Mouse (Mus musculus) hindbrain, embryonic 10.5 days (tissue): ENCODE results near the gene Tmem143. TPM values are rescaled to one million over a fixed set of nuclear protein-coding genes. Genes with fewer than 3 reads are reported as not detected.
"Not testable (repeated sequence)": the region's sequence is repeated elsewhere in the genome, so short reads cannot be mapped to it uniquely, and the experiment has no call there.

Experiments used
- DNase-seq: peaks from one replicate; pipeline ENCODE4 v3.0.0-alpha.2; 2017; ENCODE audit warnings: low spot score
- H3K27ac ChIP-seq: fragments of 300-500 bp; sonication (generic); 2 replicates; pipeline ENCODE4 v1.5.1; 2016; ENCODE audit warnings: mild to moderate bottlenecking, moderate library complexity
- H3K27me3 ChIP-seq: fragments of 300-500 bp; sonication (generic); 2 replicates; pipeline ENCODE4 v1.6.1; 2016; ENCODE audit warnings: mild to moderate bottlenecking; ENCODE audit not compliant: poor library complexity, insufficient read depth, severe bottlenecking
- H3K36me3 ChIP-seq: fragments of 300-500 bp; sonication (generic); 2 replicates; pipeline ENCODE4 v1.6.1; 2016; ENCODE audit warnings: mild to moderate bottlenecking, moderate library complexity
- H3K4me1 ChIP-seq: fragments of 300-500 bp; sonication (generic); replicated peaks from 2 replicates; pipeline ENCODE4 v1.6.1; 2016; ENCODE audit warnings: mild to moderate bottlenecking
- H3K4me3 ChIP-seq: fragments of 300-500 bp; sonication (generic); 2 replicates; pipeline ENCODE4 v1.5.1; 2016; ENCODE audit warnings: mild to moderate bottlenecking, moderate library complexity
- H3K9me3 ChIP-seq: fragments of 300-500 bp; sonication (generic); 2 replicates; pipeline ENCODE4 v1.6.1; 2016; ENCODE audit warnings: mild to moderate bottlenecking, moderate library complexity
- WGBS: fragments of 180-500 bp; shearing (Covaris S2); methylation state at CpG from one replicate; pipeline ENCODE4 v1.1.7; 2016; 5-methylcytosine and 5-hydroxymethylcytosine counted together
- polyA plus RNA-seq: library from polyadenylated mRNA; unstranded; fragments of >200 nt; fragmentation: Nextera tagmentation; extraction: Ambion mirVana; gene quantifications from 2 replicates; pipeline ENCODE4 v1.2.1, GENCODE M21; 2016

Gene Tmem143
- polyA plus RNA-seq, 1 experiment from 2014 or later = 4.8 TPM

GRCm38 (mm10) chr7:45869787-45870186 is 27.0 kb upstream of the Tmem143 start:
- DNase-seq = no peak
- H3K36me3 ChIP-seq = peaks cover 10% of the 10 kb centered on the region
- peak overlapping the region; percentile 69 for H3K27ac ChIP-seq
- H3K27me3 ChIP-seq = peaks cover 74% of the 10 kb centered on the region
- H3K4me1 ChIP-seq = peaks cover 68% of the 10 kb centered on the region
- no peaks in the 10 kb centered on the region for H3K9me3 ChIP-seq
- 1% methylated on average over 14 of the region's 14 CpGs for WGBS
- peak overlapping the region; percentile 47 for H3K4me3 ChIP-seq

DNA sequence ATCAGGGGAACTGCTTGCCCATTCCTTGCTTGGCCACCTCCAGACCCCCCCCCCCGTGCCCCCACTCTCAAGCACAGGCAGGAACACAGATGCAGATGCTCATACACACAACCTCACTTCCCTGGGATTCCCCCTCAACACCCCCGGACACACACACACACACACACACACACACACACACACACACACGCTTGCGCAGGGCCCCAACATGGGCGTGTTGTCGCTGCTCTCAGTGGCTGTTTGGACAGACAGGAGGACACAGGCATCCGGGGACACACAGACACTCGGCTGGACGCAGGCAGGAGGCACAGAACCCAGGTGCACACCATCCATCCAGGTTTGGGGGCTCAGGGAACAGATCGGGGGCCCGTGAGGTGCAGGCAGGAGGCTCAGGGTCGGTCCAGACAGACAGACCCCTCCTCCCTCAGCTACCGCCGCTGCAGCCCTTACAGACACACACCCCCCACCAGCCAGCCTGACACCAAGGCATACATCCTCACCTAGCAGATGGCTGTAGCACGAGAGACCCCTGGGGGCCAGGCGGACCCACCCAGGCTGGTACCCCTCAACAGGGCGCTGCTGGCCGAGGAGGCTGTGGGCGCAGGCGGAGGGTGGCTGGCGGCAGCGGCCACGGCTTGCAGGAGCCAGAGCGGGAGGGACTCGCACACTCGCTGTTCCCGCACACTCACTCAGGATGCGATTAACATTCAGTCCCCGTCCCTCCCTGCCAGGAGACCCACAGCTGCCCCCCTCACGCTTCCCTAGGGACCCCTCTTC is 26.3 kb upstream of the Tmem143 start:
- peak; percentile 38 for DNase-seq
- peaks cover 68% of the 10 kb centered on the region for H3K27me3 ChIP-seq
- WGBS = 1% methylated on average over 30 of the region's 30 CpGs
- peaks cover 73% of the 10 kb centered on the region for H3K4me1 ChIP-seq
- peaks cover 16% of the 10 kb centered on the region for H3K36me3 ChIP-seq
- peak overlapping the region; percentile 47 for H3K4me3 ChIP-seq
- peak overlapping the region; percentile 69 for H3K27ac ChIP-seq
- H3K9me3 ChIP-seq = no peaks in the 10 kb centered on the region

GRCm38 (mm10) chr7:45872624-45873023 is 24.1 kb upstream of the Tmem143 start, which contains the start of gene Kdelr1:
Kdelr1 (plus strand) TSS chr7:45872772.
- H3K4me3 ChIP-seq = peak within 1 kb of the TSS; percentile 76
- DNase-seq = peak; percentile 90
- whole genome bisulfite sequencing = under 1% methylated on average over 18 of the region's 18 CpGs
- peaks cover 48% of the 10 kb centered on the region for H3K27me3 ChIP-seq
- H3K36me3 ChIP-seq = peaks cover 38% of the 10 kb centered on the region
- H3K27ac ChIP-seq = peak within 1 kb of the TSS; percentile 92
- H3K9me3 ChIP-seq = no peaks in the 10 kb centered on the region
- H3K4me1 ChIP-seq = peaks cover 54% of the 10 kb centered on the region

DNA sequence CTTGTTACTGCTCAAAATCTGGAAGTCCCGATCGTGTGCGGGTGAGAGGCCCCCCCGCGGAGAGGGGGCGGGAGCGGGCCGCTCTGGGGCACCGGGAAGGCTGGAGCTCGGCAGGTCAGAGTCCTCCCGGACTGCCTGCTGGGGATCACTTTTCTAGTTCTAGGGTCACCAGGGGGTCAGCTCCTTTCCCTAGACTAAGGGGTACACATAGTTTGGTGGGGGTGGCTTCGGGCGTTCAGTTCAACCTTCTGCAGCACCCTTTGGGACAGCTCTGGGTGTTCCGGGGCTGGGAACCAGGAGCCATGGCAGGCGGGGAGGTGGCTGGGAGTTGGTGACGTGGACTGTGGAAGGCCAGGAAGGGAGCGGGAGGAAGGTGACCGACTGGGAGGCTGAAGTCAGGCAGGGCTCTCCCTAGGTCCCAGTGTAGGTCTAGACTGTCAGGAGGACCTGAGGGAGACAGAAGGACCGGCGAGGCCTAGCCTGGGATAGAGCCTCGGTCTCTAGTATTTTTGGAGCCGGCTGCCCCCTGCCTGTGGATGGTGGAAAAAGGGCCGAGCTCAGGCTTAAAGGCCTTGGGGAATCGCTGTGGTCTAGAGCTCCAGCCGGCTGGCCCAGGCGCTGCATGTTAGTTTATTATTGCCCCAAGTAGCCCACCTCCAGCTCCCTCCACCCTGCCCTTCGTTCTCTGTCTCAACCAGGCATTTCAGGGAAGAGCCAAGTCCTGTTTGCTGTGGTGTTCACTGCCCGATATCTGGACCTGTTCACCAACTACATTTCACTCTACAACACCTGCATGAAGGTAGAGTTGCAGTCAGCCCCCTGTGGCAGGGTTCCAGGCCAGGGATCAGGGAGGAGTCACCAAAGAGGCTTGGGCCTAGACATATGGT is 23.4 kb upstream of the Tmem143 start:
- DNase-seq = peak; percentile 60
- H3K36me3 ChIP-seq = peaks cover 44% of the 10 kb centered on the region
- no peaks in the 10 kb centered on the region for H3K9me3 ChIP-seq
- peaks cover 41% of the 10 kb centered on the region for H3K27me3 ChIP-seq
- 4% methylated on average over 28 of the region's 28 CpGs for WGBS
- peak overlapping the region; percentile 92 for H3K27ac ChIP-seq
- peak overlapping the region; percentile 76 for H3K4me3 ChIP-seq
- H3K4me1 ChIP-seq = peaks cover 48% of the 10 kb centered on the region

GRCm38 (mm10) chr7:45876895-45877294 is 19.8 kb upstream of the Tmem143 start:
- DNase-seq = no peak
- H3K36me3 ChIP-seq = peaks cover 80% of the 10 kb centered on the region
- no peak overlapping the region for H3K27ac ChIP-seq
- H3K4me1 ChIP-seq = peaks cover 19% of the 10 kb centered on the region
- WGBS = 98% methylated on average over 7 of the region's 7 CpGs
- no peaks in the 10 kb centered on the region; the same call in 1 of the 2 replicates for H3K9me3 ChIP-seq
- no peak overlapping the region for H3K4me3 ChIP-seq
- H3K27me3 ChIP-seq = peaks cover 5% of the 10 kb centered on the region

GRCm38 (mm10) chr7:45878278-45878677 is 18.5 kb upstream of the Tmem143 start, which contains the start of gene Grin2d:
Grin2d (minus strand) TSS chr7:45878378.
- H3K4me3 ChIP-seq, H3K9me3 ChIP-seq, H3K27me3 ChIP-seq, H3K27ac ChIP-seq, DNase-seq: not testable (repeated sequence)
- WGBS = 93% methylated on average over 1 of the region's 1 CpGs
- Histone ChIP-seq H3K36me3 (peaks cover 94% of the 10 kb centered on the region), H3K4me1 (peaks cover 19% of the 10 kb centered on the region)

GRCm38 (mm10) chr7:45880531-45880930 is 16.2 kb upstream of the Tmem143 start:
- H3K4me1 ChIP-seq = no peaks in the 10 kb centered on the region
- no peaks in the 10 kb centered on the region for H3K27me3 ChIP-seq
- no peak overlapping the region for H3K4me3 ChIP-seq
- no peak overlapping the region for H3K27ac ChIP-seq
- peaks cover 99% of the 10 kb centered on the region for H3K36me3 ChIP-seq
- 97% methylated on average over 4 of the region's 4 CpGs for WGBS
- no peak for DNase-seq
- H3K9me3 ChIP-seq = no peaks in the 10 kb centered on the region; the same call in 1 of the 2 replicates

GRCm38 (mm10) chr7:45881011-45881410 is 15.7 kb upstream of the Tmem143 start:
- Histone ChIP-seq H3K4me1 (no peaks in the 10 kb centered on the region), H3K9me3 (no peaks in the 10 kb centered on the region; the same call in 1 of the 2 replicates), H3K27me3 (no peaks in the 10 kb centered on the region), H3K36me3 (peaks cover 99% of the 10 kb centered on the region), H3K27ac (no peak overlapping the region), H3K4me3 (no peak overlapping the region)
- WGBS = 94% methylated on average over 2 of the region's 2 CpGs
- DNase-seq = no peak

GRCm38 (mm10) chr7:45887246-45887645 is 9.5 kb upstream of the Tmem143 start:
- Histone ChIP-seq H3K27me3 (no peaks in the 10 kb centered on the region), H3K27ac (no peak overlapping the region), H3K4me1 (no peaks in the 10 kb centered on the region; the same call in 1 of the 2 replicates), H3K9me3 (no peaks in the 10 kb centered on the region), H3K36me3 (peaks cover 42% of the 10 kb centered on the region), H3K4me3 (no peak overlapping the region)
- 73% methylated on average over 3 of the region's 3 CpGs for WGBS
- no peak for DNase-seq

DNA sequence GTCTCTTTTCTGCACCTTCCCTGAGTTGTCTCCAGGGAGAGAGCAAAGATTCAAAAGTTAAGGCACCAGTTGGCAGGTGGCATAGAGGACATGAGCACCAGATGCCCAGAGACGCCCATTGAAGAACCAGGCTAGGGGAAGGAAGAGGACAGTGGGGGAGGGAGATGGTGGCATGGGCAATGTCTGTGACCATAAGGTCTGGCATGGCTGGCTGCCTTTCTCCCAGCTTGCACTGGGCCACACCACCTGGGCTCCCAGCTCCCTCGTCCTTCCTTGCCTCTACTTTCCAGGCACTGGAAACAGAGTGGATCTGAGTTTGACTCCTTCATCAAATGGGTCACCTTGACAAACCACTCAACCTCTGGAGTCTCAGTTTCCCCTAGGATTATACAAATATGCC is 4.1 kb upstream of the Tmem143 start:
- Histone ChIP-seq H3K36me3 (no peaks in the 10 kb centered on the region), H3K27me3 (peaks cover 9% of the 10 kb centered on the region), H3K9me3 (no peaks in the 10 kb centered on the region), H3K4me3 (no peak overlapping the region), H3K27ac (no peak overlapping the region), H3K4me1 (peaks cover 12% of the 10 kb centered on the region)
- WGBS = 77% methylated on average over 2 of the region's 2 CpGs
- no peak for DNase-seq

DNA sequence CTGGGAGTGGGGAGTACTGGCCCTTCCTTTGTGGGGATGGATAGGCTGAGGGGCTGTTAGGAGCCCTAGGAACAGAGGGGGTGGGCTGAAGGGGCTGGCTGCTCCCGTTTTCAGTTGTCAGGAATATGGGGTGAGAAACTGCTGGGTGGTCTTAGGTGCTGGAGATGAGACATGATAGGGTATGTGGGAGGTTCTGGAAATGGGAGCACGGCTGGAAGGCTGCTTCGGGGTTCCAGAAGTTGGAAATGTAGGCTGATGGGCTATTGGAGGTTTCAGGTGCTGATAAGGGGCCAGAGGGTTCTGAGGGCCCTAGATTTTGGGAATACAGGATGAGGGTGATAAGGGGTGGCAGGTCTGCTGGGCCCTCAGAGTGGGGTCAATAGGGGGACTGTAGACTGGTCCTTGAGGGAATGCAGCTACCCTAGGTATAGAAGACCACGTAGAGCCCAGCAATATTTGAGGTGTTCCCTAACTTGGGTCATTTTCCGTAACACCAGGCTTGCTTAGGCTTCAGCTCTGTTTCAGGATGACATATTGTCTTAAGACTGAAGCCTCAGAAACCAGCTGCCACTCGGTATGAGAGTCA is 717 bp upstream of the Tmem143 start:
- Histone ChIP-seq H3K27me3 (peaks cover 9% of the 10 kb centered on the region), H3K9me3 (no peaks in the 10 kb centered on the region), H3K4me1 (peaks cover 20% of the 10 kb centered on the region), H3K27ac (peak overlapping the region; percentile 86), H3K36me3 (no peaks in the 10 kb centered on the region), H3K4me3 (peak overlapping the region; percentile 60)
- WGBS = 77% methylated on average over 6 of the region's 6 CpGs
- no peak for DNase-seq

- Histone ChIP-seq H3K4me1 (peaks cover 20% of the 10 kb centered on the region), H3K4me3 (peak overlapping the region; percentile 60), H3K27me3 (peaks cover 9% of the 10 kb centered on the region), H3K9me3 (no peaks in the 10 kb centered on the region), H3K36me3 (no peaks in the 10 kb centered on the region), H3K27ac (peak overlapping the region; percentile 90)
- no peak for DNase-seq
- under 1% methylated on average over 19 of the region's 19 CpGs for WGBS
Measured at GRCm38 (mm10) chr7:45897258-45897757, 567 bp downstream of the Tmem143 start.
